Mouse (Mus musculus): ENCODE results near the gene Crip1.

DNA sequence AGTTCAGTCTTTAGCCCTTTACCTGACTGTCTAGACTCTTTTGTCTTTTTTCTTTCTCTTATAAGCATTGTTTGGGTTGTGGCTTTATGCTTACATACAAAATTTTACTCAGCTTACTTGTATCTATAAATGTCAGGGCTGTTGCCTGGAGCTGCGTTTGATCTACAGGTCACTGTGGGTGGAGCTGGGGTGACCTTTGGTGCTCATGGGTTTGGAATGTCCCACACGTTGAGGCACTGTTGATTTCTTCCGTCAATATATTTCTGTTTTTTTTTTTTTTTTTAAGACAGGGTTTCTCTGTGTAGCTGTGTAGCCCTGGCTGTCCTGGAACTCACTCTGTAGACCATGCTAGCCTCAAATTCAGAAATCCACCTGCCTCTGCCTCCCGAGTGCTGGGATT, 34.9 kb downstream of the Crip1 start:
- TF ChIP-seq CTCF (IDR thresholded peaks at IDR 0.05), result no peak
- no peak for TF ChIP-seq EP300 (IDR thresholded peaks at IDR 0.05; ENCODE audit: insufficient read depth, low read depth, low read length)
- TF ChIP-seq POLR2A (IDR thresholded peaks at IDR 0.05; ENCODE audit: insufficient read depth, low read depth, low read length), result no peak

Data from heart, adult 2 months (tissue).